Mouse (Mus musculus): ENCODE data around the gene Gpr4. TPM values are rescaled to one million over a fixed set of nuclear protein-coding genes. Genes with fewer than 3 reads are reported as not detected.

Gene Gpr4
- polyA plus RNA-seq, 1 experiment: 0.03 TPM

DNA sequence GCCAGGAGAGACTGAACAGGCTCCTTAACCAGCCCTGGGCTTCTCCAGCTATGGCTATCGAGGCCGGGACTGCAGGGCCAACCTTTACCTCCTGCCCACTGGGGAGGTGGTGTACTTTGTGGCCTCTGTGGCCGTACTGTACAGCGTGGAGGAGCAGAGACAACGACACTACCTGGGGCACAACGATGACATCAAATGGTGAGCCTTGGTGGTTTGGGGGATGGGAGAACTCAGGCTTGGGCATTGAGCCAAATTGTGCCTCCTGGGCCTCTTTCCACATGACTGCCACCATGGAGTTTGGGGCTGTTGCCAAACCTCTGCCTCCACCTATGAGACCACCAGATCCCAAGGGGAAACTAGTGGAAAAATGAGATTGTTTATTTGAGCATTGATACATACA, 27.6 kb upstream of the Gpr4 start:
- H3K4me3 ChIP-seq (replicated peaks): no peak overlapping the region
- no peak for TF ChIP-seq FLI1 (IDR thresholded peaks at IDR 0.05; ENCODE audit: low read length)
- TF ChIP-seq GATA1 (IDR thresholded peaks at IDR 0.05; ENCODE audit: borderline replicate concordance, low read length): no peak
- peaks cover 54% of the 10 kb centered on the region for H3K4me1 ChIP-seq
- no peaks in the 10 kb centered on the region for H3K27me3 ChIP-seq (replicated peaks)
- H3K36me3 ChIP-seq (replicated peaks; ENCODE audit: low read length): peaks cover 69% of the 10 kb centered on the region
- no peaks in the 10 kb centered on the region for H3K9me3 ChIP-seq

DNA sequence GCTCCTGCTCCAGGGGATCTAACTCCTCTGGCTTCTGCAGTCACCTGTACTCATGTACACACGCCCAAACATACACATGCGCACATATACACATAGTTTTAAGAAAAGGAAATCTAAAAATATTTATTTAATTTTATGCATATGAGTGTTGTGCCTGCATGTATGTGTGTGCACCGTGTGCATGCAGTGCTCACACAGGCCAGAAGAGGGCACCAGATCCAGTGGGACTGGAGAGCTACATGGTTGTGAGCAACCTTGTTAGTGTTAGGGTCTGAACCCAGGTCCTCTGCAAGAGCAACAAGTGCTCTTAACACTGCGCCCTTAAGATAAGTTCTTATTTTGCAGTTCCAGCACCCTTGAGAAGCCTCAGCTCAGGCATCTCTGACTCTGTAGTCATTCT, 17.7 kb upstream of the Gpr4 start:
- H3K4me1 ChIP-seq: peaks cover 21% of the 10 kb centered on the region
- no peak overlapping the region for H3K4me3 ChIP-seq (replicated peaks)
- TF ChIP-seq FLI1 (IDR thresholded peaks at IDR 0.05; ENCODE audit: low read length) (no peak), GATA1 (IDR thresholded peaks at IDR 0.05; ENCODE audit: borderline replicate concordance, low read length) (no peak)
- H3K27me3 ChIP-seq (replicated peaks): no peaks in the 10 kb centered on the region
- peaks cover 12% of the 10 kb centered on the region for H3K9me3 ChIP-seq
- peaks cover 98% of the 10 kb centered on the region for H3K36me3 ChIP-seq (replicated peaks; ENCODE audit: low read length)

DNA sequence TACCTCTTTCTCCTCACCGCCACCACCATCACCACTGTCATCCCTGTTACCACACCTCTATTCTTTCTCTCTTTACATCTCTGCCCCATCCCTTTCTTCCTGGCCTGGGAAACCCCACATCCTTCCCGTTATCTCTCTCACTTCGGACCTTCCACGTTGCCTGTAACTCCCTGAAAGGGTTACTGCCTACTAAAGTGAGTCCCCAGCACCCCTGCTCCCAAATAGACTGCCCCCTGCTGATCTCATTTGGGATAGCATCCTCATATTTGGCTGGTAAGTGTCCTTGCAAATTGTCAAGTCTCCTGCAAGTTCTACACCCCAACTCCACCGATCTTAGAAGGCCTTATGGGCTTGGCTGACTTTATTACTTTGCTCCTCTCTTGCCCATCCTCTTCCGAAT, 15.7 kb upstream of the Gpr4 start:
- H3K27me3 ChIP-seq (replicated peaks): no peaks in the 10 kb centered on the region
- TF ChIP-seq GATA1 (IDR thresholded peaks at IDR 0.05; ENCODE audit: borderline replicate concordance, low read length) (no peak), FLI1 (IDR thresholded peaks at IDR 0.05; ENCODE audit: low read length) (no peak)
- H3K4me3 ChIP-seq (replicated peaks): no peak overlapping the region
- peaks cover 98% of the 10 kb centered on the region for H3K36me3 ChIP-seq (replicated peaks; ENCODE audit: low read length)
- H3K9me3 ChIP-seq: peaks cover 12% of the 10 kb centered on the region
- peaks cover 13% of the 10 kb centered on the region for H3K4me1 ChIP-seq

DNA sequence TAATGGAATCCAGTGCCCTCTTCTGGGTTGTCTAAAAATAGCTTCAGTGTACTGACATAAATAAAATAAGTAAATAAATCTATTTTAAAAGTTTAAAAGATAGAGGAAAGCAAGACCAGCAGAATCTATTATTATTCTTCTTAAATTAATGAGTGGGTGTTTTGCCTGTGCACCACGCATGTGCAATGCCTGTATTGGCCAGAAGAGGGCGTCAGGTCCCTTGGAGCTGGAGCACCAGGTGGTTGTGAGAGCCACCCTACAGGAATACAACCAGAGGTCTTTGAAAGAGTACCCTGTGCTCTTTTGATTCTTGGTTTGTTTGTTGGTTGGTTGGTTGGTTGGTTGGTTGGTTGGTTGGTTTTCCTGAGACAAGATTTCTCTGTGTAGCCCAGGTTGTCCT, 14.4 kb upstream of the Gpr4 start:
- Histone ChIP-seq H3K4me1 (peaks cover 10% of the 10 kb centered on the region), H3K27me3 (replicated peaks) (no peaks in the 10 kb centered on the region), H3K4me3 (replicated peaks) (no peak overlapping the region), H3K9me3 (peaks cover 12% of the 10 kb centered on the region), H3K36me3 (replicated peaks; ENCODE audit: low read length) (peaks cover 100% of the 10 kb centered on the region)
- TF ChIP-seq FLI1 (IDR thresholded peaks at IDR 0.05; ENCODE audit: low read length): no peak
- no peak for TF ChIP-seq GATA1 (IDR thresholded peaks at IDR 0.05; ENCODE audit: borderline replicate concordance, low read length)

DNA sequence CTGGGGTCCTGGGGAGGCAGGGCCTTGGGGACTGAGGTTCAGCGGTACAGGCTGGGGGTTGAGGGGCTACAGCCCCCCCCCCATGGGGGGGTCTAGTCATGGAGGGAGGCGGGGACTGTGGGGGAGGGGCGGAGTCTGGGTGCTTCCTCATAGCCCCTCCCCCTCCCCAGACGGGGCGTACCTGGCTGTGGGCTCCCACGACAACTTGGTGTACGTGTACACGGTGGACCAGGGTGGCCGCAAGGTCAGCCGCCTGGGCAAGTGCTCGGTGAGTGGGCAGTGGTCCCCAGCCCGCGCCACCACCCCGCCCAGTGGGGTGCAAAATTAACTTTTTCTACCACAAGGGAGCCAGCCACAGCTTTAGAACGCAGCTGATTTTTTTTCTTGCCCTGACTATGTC, 10.7 kb upstream of the Gpr4 start:
- TF ChIP-seq FLI1 (IDR thresholded peaks at IDR 0.05; ENCODE audit: low read length) (no peak), GATA1 (IDR thresholded peaks at IDR 0.05; ENCODE audit: borderline replicate concordance, low read length) (no peak)
- no peak overlapping the region for H3K4me3 ChIP-seq (replicated peaks)
- H3K27me3 ChIP-seq (replicated peaks): no peaks in the 10 kb centered on the region
- H3K9me3 ChIP-seq: no peaks in the 10 kb centered on the region
- peaks cover 1% of the 10 kb centered on the region for H3K4me1 ChIP-seq
- H3K36me3 ChIP-seq (replicated peaks; ENCODE audit: low read length): peaks cover 98% of the 10 kb centered on the region

DNA sequence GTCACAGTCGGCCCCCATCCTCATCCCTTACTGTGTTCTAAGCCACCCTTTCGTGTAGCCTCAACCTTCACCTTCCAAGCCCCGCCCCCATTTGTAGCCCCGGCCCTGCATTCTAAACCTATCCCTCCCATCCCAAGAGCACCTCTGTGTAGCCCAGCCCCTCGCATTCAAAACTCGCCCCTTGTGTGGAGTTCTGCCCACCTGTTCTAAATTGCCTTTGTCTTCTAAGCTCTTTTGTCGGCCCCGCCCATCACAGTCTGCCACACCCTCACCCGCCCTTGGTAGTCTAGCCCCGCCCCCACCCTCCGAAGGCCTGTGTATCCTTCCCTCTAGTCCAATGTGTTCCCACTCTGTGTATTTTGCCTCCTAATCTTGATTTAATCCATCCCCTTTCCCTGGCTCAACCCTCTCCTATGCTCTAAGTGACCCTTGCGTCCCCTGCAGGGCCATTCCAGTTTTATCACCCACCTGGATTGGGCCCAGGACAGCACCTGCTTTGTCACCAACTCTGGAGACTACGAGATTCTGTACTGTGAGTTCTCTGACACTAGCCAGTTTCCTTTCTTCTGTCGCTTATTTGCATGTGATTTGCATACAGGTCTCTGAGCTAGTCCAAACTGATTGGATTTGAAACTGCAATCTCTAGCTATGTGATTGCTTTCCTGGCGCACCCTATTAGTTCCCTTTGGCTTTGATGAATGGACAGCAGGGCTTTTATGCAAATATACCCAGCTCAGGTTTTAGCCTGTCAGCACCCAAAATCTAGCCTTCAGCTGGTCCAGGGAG, 10.1 kb upstream of the Gpr4 start:
- Histone ChIP-seq H3K4me3 (replicated peaks) (no peak overlapping the region), H3K9me3 (no peaks in the 10 kb centered on the region), H3K36me3 (replicated peaks; ENCODE audit: low read length) (peaks cover 98% of the 10 kb centered on the region), H3K4me1 (no peaks in the 10 kb centered on the region; the same call in none of the 2 replicates), H3K27me3 (replicated peaks) (no peaks in the 10 kb centered on the region)
- TF ChIP-seq GATA1 (IDR thresholded peaks at IDR 0.05; ENCODE audit: borderline replicate concordance, low read length) (no peak), FLI1 (IDR thresholded peaks at IDR 0.05; ENCODE audit: low read length) (no peak)

DNA sequence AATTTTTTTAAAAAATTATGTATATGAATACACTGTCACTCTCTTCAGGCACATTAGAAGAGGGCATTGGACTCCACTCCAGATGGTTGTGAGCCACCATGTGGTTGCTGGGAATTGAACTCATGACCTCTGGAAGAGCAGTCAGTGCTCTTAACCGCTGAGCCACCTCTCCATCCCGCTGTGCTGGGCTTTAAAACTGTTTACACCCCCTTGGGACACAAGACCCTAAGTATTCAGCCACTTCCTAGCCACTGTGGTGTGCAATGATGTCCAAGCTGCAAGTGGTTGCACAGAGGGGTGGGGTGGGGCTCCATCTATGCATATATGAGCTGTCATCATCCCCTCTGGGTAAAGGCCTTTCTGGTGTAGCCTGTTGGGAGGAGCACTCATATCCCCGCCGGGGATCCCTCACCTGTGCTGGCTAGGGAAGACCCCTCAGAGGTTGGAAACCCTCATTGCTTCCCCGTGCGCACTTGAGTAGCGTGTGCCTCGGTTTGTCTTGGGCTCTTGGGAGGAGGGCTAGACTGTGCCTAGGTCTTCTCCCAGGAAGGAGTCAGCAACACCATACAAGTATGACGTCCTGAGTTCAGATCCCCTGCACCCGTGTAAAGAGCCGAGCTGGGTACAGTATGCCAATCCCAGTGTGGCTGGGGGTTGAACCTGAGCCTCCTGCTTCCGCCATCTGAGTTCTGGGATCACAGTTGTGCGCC, 4.0 kb upstream of the Gpr4 start:
- Histone ChIP-seq H3K4me3 (replicated peaks) (no peak overlapping the region), H3K9me3 (peaks cover 7% of the 10 kb centered on the region), H3K27me3 (replicated peaks) (peaks cover 23% of the 10 kb centered on the region), H3K36me3 (replicated peaks; ENCODE audit: low read length) (peaks cover 50% of the 10 kb centered on the region), H3K4me1 (peaks cover 38% of the 10 kb centered on the region)
- TF ChIP-seq FLI1 (IDR thresholded peaks at IDR 0.05; ENCODE audit: low read length) (no peak), GATA1 (IDR thresholded peaks at IDR 0.05; ENCODE audit: borderline replicate concordance, low read length) (no peak)

DNA sequence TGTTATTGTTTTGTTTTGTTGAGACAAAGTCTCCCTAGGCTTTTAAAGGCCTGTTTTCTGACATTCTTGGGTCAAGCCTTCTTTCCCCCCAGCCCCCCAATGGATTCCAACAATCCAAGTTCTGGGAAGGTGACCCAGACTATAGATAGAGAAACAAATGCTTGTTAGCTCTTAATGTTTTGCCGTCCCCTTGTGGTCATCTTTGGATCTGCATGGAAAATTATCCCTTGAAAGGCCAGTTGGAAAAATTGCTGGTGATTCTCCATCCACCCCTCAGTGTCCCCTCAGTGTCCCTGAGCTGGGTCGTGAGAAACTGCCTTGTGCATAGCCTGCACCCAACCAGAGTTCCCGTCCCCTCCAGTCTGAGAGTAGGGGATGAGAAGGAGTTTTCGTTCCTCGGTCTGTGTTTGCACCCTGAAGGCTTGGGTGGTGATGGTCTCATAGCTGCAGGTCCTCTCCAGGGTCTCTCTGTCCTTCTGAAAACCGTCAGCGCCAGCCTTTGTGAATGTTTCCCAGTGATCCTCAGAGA, 3.3 kb upstream of the Gpr4 start:
- peaks cover 43% of the 10 kb centered on the region for H3K36me3 ChIP-seq (replicated peaks; ENCODE audit: low read length)
- no peak overlapping the region for H3K4me3 ChIP-seq (replicated peaks)
- peaks cover 7% of the 10 kb centered on the region for H3K9me3 ChIP-seq
- H3K27me3 ChIP-seq (replicated peaks): peaks cover 29% of the 10 kb centered on the region
- H3K4me1 ChIP-seq: peaks cover 40% of the 10 kb centered on the region
- TF ChIP-seq FLI1 (IDR thresholded peaks at IDR 0.05; ENCODE audit: low read length) (no peak), GATA1 (IDR thresholded peaks at IDR 0.05; ENCODE audit: borderline replicate concordance, low read length) (no peak)

DNA sequence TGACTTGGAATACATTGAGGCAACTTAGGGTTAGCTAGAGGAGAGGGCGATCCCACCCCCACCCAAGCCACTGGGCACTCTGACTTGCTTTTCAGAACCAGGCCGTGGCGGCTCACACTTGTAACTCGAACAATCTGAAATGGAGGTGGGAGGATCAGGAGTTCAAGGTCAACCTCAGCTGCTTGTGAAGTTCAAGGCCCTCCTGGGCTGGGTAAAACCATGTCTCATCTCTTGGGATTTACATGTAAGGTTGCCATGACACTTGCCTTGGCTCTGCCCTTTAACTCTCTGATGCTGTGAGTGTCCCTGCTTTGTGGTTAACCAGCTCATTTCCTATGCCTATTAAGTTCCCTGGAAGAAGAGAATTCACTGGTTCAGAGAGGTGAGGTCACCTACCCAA, 2.8 kb upstream of the Gpr4 start:
- H3K27me3 ChIP-seq (replicated peaks): peaks cover 34% of the 10 kb centered on the region
- TF ChIP-seq GATA1 (IDR thresholded peaks at IDR 0.05; ENCODE audit: borderline replicate concordance, low read length): no peak
- TF ChIP-seq FLI1 (IDR thresholded peaks at IDR 0.05; ENCODE audit: low read length): no peak
- H3K4me1 ChIP-seq: peaks cover 45% of the 10 kb centered on the region
- peaks cover 38% of the 10 kb centered on the region for H3K36me3 ChIP-seq (replicated peaks; ENCODE audit: low read length)
- peaks cover 7% of the 10 kb centered on the region for H3K9me3 ChIP-seq
- no peak overlapping the region for H3K4me3 ChIP-seq (replicated peaks)

DNA sequence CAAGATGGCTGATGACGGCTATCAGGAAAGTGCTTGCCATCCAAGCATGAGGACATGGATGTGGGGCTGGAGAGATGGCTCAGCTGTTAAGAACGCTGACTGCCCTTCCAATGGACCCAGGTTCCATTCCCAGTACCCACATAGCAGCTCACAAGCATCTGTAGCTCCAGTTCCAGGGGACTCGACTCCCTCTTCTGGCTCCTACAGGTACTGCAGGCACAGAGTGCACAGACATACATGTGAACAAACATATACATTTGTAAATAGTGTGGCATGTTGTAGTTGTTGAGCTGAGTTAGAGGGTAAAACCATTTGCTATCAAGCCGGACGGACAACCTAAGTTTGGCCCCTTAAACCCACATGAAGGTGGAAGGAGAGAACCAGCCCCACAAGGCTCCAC, 2.3 kb upstream of the Gpr4 start:
- Histone ChIP-seq H3K4me1 (peaks cover 49% of the 10 kb centered on the region), H3K27me3 (replicated peaks) (peaks cover 37% of the 10 kb centered on the region), H3K4me3 (replicated peaks) (no peak overlapping the region), H3K9me3 (peaks cover 7% of the 10 kb centered on the region), H3K36me3 (replicated peaks; ENCODE audit: low read length) (peaks cover 33% of the 10 kb centered on the region)
- TF ChIP-seq FLI1 (IDR thresholded peaks at IDR 0.05; ENCODE audit: low read length) (no peak), GATA1 (IDR thresholded peaks at IDR 0.05; ENCODE audit: borderline replicate concordance, low read length) (no peak)

Measured in megakaryocyte, embryonic 14.5 days (primary cell).